Mouse (Mus musculus): Measurements from ENCODE around the gene Nol4l. TPM values are rescaled to one million over a fixed set of nuclear protein-coding genes. Genes with fewer than 3 reads are reported as not detected.

Nol4l gene
- polyA plus RNA-seq, 1 experiment from 2014 or later = 11.0 TPM

GRCm38 (mm10) chr2:153523656-153524055 lies 6.1 kb downstream of the Nol4l start:
- no peaks in the 10 kb centered on the region for H3K36me3 ChIP-seq
- H3K4me2 ChIP-seq = no peak overlapping the region
- H3K9me3 ChIP-seq = no peaks in the 10 kb centered on the region
- no peak for ATAC-seq (ENCODE audit: extremely low read depth, insufficient number of reproducible peaks, low FRiP score, low TSS enrichment)
- H3K9ac ChIP-seq = peak overlapping the region; percentile 61; the same call in 1 of the 2 replicates
- peak overlapping the region; percentile 71 for H3K27ac ChIP-seq (replicated peaks)
- peaks cover 77% of the 10 kb centered on the region for H3K4me1 ChIP-seq
- H3K27me3 ChIP-seq (replicated peaks) = no peaks in the 10 kb centered on the region
- H3K4me3 ChIP-seq = no peak overlapping the region
- WGBS = 77% methylated on average over 12 of the region's 12 CpGs

GRCm38 (mm10) chr2:153523143-153523542 lies 6.6 kb downstream of the Nol4l start:
- Histone ChIP-seq H3K9me3 (no peaks in the 10 kb centered on the region), H3K9ac (peak overlapping the region; percentile 61), H3K4me2 (0 out of 2 replicates have a peak overlapping the region, but pooled peaks have one; percentile 16), H3K27me3 (replicated peaks) (no peaks in the 10 kb centered on the region), H3K4me1 (peaks cover 76% of the 10 kb centered on the region), H3K36me3 (no peaks in the 10 kb centered on the region), H3K27ac (replicated peaks) (peak overlapping the region; percentile 71), H3K4me3 (no peak overlapping the region)
- no peak for ATAC-seq (ENCODE audit: extremely low read depth, insufficient number of reproducible peaks, low FRiP score, low TSS enrichment)
- WGBS = 37% methylated on average over 9 of the region's 9 CpGs

- Histone ChIP-seq H3K27ac (replicated peaks) (peak overlapping the region; percentile 71), H3K4me1 (peaks cover 72% of the 10 kb centered on the region), H3K27me3 (replicated peaks) (no peaks in the 10 kb centered on the region), H3K4me2 (no peak overlapping the region), H3K9ac (peak overlapping the region; percentile 61), H3K4me3 (no peak overlapping the region), H3K9me3 (no peaks in the 10 kb centered on the region), H3K36me3 (no peaks in the 10 kb centered on the region)
- no peak for ATAC-seq (ENCODE audit: extremely low read depth, insufficient number of reproducible peaks, low FRiP score, low TSS enrichment)
- WGBS = 41% methylated on average over 4 of the region's 4 CpGs
These were observed 7.5 kb downstream of the Nol4l start for GRCm38 (mm10) chr2:153522270-153522669.

- Histone ChIP-seq H3K36me3 (no peaks in the 10 kb centered on the region), H3K4me1 (peaks cover 65% of the 10 kb centered on the region), H3K4me3 (no peak overlapping the region), H3K27me3 (replicated peaks) (no peaks in the 10 kb centered on the region), H3K9ac (no peak overlapping the region), H3K27ac (replicated peaks) (no peak overlapping the region), H3K9me3 (no peaks in the 10 kb centered on the region), H3K4me2 (no peak overlapping the region)
- no peak for ATAC-seq (ENCODE audit: extremely low read depth, insufficient number of reproducible peaks, low FRiP score, low TSS enrichment)
- WGBS = 75% methylated on average over 9 of the region's 9 CpGs
These were observed 9.7 kb downstream of the Nol4l start for GRCm38 (mm10) chr2:153520057-153520456.

- no peak for ATAC-seq (ENCODE audit: extremely low read depth, insufficient number of reproducible peaks, low FRiP score, low TSS enrichment)
- Histone ChIP-seq H3K4me3 (no peak overlapping the region), H3K27ac (replicated peaks) (no peak overlapping the region), H3K9ac (no peak overlapping the region), H3K27me3 (replicated peaks) (no peaks in the 10 kb centered on the region), H3K4me2 (no peak overlapping the region), H3K36me3 (no peaks in the 10 kb centered on the region), H3K9me3 (no peaks in the 10 kb centered on the region), H3K4me1 (peaks cover 54% of the 10 kb centered on the region)
- 44% methylated on average over 4 of the region's 4 CpGs for WGBS
These were observed 12.8 kb downstream of the Nol4l start for GRCm38 (mm10) chr2:153516961-153517360.

GRCm38 (mm10) chr2:153515582-153515981 lies 14.2 kb downstream of the Nol4l start:
- Histone ChIP-seq H3K4me3 (no peak overlapping the region), H3K9ac (no peak overlapping the region), H3K9me3 (no peaks in the 10 kb centered on the region), H3K4me1 (peaks cover 46% of the 10 kb centered on the region), H3K36me3 (no peaks in the 10 kb centered on the region), H3K4me2 (no peak overlapping the region), H3K27me3 (replicated peaks) (no peaks in the 10 kb centered on the region), H3K27ac (replicated peaks) (no peak overlapping the region)
- no peak for ATAC-seq (ENCODE audit: extremely low read depth, insufficient number of reproducible peaks, low FRiP score, low TSS enrichment)
- 89% methylated on average over 6 of the region's 6 CpGs for WGBS

- Histone ChIP-seq H3K9ac (peak overlapping the region; percentile 14; the same call in 1 of the 2 replicates), H3K4me3 (no peak overlapping the region), H3K27me3 (replicated peaks) (no peaks in the 10 kb centered on the region), H3K36me3 (no peaks in the 10 kb centered on the region), H3K4me1 (peaks cover 52% of the 10 kb centered on the region), H3K27ac (replicated peaks) (no peak overlapping the region), H3K9me3 (no peaks in the 10 kb centered on the region), H3K4me2 (no peak overlapping the region)
- ATAC-seq (ENCODE audit: extremely low read depth, insufficient number of reproducible peaks, low FRiP score, low TSS enrichment) = no peak
- WGBS = 73% methylated on average over 14 of the region's 14 CpGs
These were observed 15.0 kb downstream of the Nol4l start for GRCm38 (mm10) chr2:153514497-153515380.

- Histone ChIP-seq H3K4me2 (no peak overlapping the region), H3K4me1 (peaks cover 60% of the 10 kb centered on the region), H3K9me3 (no peaks in the 10 kb centered on the region), H3K36me3 (no peaks in the 10 kb centered on the region), H3K27ac (replicated peaks) (no peak overlapping the region), H3K4me3 (no peak overlapping the region), H3K9ac (no peak overlapping the region), H3K27me3 (replicated peaks) (no peaks in the 10 kb centered on the region)
- no peak for ATAC-seq (ENCODE audit: extremely low read depth, insufficient number of reproducible peaks, low FRiP score, low TSS enrichment)
- WGBS = 79% methylated on average over 3 of the region's 3 CpGs
These were observed 15.8 kb downstream of the Nol4l start for GRCm38 (mm10) chr2:153513983-153514382.

- H3K9me3 ChIP-seq = no peaks in the 10 kb centered on the region
- no peak overlapping the region for H3K27ac ChIP-seq (replicated peaks)
- H3K4me3 ChIP-seq = no peak overlapping the region
- ATAC-seq (ENCODE audit: extremely low read depth, insufficient number of reproducible peaks, low FRiP score, low TSS enrichment) = no peak
- H3K36me3 ChIP-seq = no peaks in the 10 kb centered on the region
- H3K4me2 ChIP-seq = no peak overlapping the region
- H3K27me3 ChIP-seq (replicated peaks) = no peaks in the 10 kb centered on the region
- WGBS = 70% methylated on average over 14 of the region's 14 CpGs
- peaks cover 67% of the 10 kb centered on the region for H3K4me1 ChIP-seq
- H3K9ac ChIP-seq = peak overlapping the region; percentile 28; the same call in 1 of the 2 replicates
These were observed 17.1 kb downstream of the Nol4l start for GRCm38 (mm10) chr2:153512416-153513323.

GRCm38 (mm10) chr2:153511562-153511961 lies 18.2 kb downstream of the Nol4l start:
- H3K4me3 ChIP-seq = no peak overlapping the region
- H3K27me3 ChIP-seq (replicated peaks) = no peaks in the 10 kb centered on the region
- no peak for ATAC-seq (ENCODE audit: extremely low read depth, insufficient number of reproducible peaks, low FRiP score, low TSS enrichment)
- H3K27ac ChIP-seq (replicated peaks) = no peak overlapping the region
- no peaks in the 10 kb centered on the region for H3K36me3 ChIP-seq
- no peak overlapping the region for H3K4me2 ChIP-seq
- H3K9me3 ChIP-seq = no peaks in the 10 kb centered on the region
- H3K9ac ChIP-seq = no peak overlapping the region
- 80% methylated on average over 6 of the region's 6 CpGs for WGBS
- H3K4me1 ChIP-seq = peaks cover 56% of the 10 kb centered on the region

GRCm38 (mm10) chr2:153510136-153510535 lies 19.6 kb downstream of the Nol4l start:
- ATAC-seq (ENCODE audit: extremely low read depth, insufficient number of reproducible peaks, low FRiP score, low TSS enrichment) = no peak
- peaks cover 48% of the 10 kb centered on the region for H3K4me1 ChIP-seq
- 83% methylated on average over 8 of the region's 8 CpGs for WGBS
- no peak overlapping the region for H3K4me2 ChIP-seq
- peak overlapping the region; percentile 2; the same call in 1 of the 2 replicates for H3K9ac ChIP-seq
- no peak overlapping the region for H3K27ac ChIP-seq (replicated peaks)
- no peaks in the 10 kb centered on the region for H3K27me3 ChIP-seq (replicated peaks)
- H3K4me3 ChIP-seq = no peak overlapping the region
- H3K36me3 ChIP-seq = no peaks in the 10 kb centered on the region
- no peaks in the 10 kb centered on the region for H3K9me3 ChIP-seq

Data from heart, embryonic 13.5 days (tissue).